Mouse (Mus musculus) kidney, adult 8-10 months (tissue): ENCODE results near the gene 2810459M11Rik.
A peak's percentile ranks its signal among the peaks of the same experiment; 100 is the strongest.
"Not testable (repeated sequence)": the region's sequence is repeated elsewhere in the genome, so short reads cannot be mapped to it uniquely, and the experiment has no call there.

Source experiments
- DNase-seq, 2 experiments: peaks; one replicate each; pipeline ENCODE4 v3.0.0; 2022

2810459M11Rik gene

DNA sequence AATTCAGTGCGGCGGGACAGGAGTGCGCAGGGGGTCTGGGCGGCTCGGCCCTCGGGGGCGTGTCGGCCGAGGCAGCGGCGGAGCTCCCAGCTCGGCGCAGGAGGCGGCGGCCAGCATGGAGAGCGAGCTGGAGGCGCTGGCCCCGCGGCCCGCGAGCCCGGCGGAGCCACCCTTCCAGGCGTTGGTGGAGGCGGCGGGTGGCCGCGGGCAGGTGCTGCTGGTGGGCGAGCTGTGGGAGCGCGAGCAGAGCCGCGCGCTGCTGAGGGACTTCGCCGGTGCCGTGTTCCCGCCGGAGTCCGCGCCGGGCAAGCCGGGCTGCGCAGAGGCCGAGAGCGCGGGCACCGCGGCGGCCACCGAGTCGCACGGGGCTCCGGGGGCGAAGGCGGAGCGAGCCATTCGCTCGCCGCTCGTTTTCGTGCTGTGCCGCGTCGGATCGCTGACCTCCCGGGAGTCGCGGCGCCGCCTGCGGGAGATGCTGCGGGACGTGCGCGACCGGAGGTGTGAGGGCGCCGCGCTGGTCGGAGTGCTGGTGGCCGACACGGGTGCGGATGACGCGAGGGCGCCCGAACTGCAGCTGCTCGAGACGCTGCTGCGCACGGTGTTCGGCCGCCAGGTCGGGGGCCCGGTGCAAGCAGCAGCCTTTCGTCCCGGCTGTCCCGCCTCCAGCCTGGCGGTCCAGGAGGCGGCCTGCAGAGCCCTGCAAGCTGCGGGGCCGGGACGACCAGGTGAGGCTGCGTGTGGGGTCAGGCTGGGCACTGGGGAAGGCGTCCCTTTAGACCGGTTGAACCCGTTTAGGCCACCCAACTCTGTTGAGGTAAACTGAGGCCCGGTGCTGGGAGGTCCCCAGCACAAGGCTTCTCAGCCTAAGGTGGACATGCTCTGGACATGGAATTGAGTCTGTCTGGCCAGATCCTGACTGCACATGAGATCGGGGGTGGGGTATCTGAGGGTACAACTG lies at the start of gene 2810459M11Rik:
2810459M11Rik (plus strand) TSS at position 16 of the 958 bp plus-strand sequence.
- DNase-seq = no peak

- DNase-seq = no peak
Measured at GRCm38 (mm10) chr1:85997221-85997620, 48.4 kb upstream of the 2810459M11Rik start.

DNA sequence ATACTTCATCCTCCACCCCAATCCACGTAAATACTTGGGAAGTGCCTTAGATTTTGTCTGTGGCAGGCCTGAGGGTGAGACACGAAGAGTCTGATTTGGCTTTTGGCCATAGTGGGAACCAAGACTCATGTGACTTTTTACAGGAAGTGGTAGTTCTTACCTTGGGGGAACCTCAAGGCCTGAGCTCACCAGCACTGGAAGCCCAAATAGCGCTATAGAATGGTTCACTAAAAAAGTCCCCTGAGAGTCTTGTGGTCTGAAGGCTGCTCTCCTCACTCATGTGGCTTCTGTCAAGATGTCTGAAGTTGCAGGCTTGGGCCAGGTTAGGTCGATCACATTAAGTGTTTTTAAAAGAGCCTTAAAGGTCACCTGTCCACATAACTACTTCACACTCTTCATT lies 47.7 kb upstream of the 2810459M11Rik start:
- no peak for DNase-seq

DNA sequence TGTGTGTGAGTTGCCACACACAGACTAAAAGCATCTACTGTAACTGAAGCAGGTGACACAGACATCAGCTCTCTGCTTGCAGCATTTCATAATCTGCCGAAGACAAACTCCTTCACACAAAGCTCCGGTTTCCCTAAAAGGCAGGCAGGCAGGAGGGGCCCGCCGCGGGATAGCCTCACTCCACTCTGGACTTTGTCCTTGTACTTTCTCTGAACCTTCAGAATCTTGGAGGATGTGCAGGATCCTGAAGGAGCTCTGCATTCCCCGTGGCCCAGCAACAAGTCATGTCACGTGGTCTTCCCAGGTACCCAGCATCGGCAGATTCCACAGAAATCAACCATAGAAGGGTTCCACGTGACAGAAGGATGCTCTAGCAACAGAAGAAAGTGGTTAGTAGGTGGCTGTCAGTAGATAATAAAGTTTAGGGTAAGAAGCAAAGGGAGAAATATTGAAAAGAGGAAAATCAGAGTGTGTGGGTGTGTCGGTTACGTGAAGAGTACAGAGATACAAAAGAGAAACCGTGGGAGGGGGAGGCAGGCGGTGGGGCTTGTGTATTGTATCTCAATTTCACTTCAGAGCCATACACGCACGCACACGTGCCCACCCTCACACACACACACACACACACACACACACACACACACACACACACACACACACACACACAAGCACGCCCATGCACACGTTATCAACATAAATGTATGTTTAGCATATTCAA lies 45.7 kb upstream of the 2810459M11Rik start:
- DNase-seq = no peak

GRCm38 (mm10) chr1:86005540-86005939 lies 40.1 kb upstream of the 2810459M11Rik start:
- no peak for DNase-seq

GRCm38 (mm10) chr1:86006040-86006439 lies 39.6 kb upstream of the 2810459M11Rik start:
- no peak for DNase-seq

DNA sequence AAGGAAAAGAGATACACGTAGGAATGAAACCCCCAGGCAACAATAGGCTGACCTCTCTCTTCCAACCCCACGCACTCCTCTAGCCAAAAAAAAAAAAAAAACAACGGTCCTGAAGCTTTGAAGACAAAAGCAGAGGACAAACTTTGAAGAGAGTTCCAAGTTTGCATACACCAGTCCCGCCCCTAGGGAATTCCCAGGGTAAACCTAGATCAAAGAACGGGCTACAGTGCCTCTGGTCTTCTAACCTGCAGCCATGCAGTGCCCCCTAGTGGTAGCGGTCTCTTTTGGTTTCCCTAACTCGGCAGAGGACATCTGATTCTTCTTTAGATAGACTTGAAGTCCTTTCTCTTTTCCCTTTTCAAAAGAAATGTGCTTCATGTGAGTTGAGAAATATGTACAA lies 37.9 kb upstream of the 2810459M11Rik start:
- DNase-seq = peak; percentile 64 to 88

DNA sequence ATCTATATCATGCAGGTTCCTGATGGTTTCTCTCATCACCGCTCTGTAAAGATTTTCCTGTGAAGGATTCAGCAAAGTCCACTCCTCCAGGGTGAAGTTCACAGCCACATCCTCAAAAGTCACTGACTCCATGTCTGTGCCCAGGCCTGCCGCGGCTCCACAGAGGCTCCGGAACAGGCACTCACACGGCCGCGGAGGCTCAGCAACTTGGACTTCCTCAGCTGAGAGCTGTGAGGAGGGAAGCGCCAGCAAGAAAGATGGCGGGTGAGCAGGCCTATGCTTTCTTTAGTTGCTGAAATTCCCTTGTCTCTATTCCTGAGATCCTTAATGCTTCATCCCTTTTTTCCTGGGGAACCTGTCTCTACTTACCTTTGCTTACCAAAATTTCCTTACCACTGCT lies 29.9 kb upstream of the 2810459M11Rik start:
- not testable (repeated sequence) for DNase-seq

DNA sequence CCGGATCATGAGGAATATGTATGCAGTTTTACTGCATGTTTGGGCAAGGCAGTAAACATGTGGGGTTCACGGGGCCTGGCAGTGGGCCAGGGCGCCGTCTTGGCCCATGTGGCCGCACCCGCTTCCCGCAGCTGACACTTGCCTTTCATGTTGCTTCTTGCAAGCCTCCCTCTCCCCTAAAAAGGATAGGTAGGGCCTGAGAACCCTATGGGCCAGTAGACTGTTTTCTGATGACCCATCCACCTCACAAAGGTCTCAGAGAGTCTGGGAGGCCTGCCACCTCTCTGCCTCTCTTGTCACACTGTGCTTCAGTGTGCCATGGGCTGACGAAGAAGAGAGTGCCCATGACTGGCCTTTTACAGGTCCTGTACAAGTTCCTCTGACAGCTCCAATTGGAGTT lies 29.1 kb upstream of the 2810459M11Rik start, which contains the start of gene Spata3:
Spata3 (plus strand) TSS at position 301 of the 400 bp plus-strand sequence.
- no peak for DNase-seq

- DNase-seq = peak in 1 of 2 experiments; percentile 19
Measured at GRCm38 (mm10) chr1:86018235-86019055, 27.2 kb upstream of the 2810459M11Rik start.

DNA sequence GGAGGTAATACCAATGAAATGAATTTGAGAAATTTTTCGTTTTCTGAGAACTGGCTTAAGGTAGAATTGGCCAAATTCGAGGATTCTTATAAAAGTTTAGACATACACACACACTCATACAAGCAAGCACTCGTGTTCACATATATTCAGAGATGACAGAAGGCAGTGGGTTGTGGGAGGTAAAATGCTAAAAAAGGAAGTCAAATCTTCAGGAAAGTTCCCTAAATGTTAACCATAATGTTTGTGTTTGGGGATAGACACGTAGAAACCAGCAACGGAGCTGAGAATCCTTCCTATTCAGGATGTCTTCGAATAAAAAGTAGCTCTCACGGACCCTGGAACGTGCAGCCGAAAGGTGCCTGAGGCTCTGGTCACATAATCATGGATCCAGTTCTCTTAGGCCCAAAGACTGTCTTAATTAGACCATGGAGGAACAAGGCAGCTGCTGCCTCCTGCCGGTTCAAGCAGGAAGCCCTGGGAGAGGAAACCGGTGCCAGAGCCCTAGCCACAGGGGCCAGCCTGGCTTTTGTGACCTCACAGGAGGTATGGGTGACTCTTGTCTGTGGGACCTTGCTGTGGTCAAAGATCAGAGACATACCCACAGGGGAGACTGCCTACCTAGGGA lies 24.2 kb upstream of the 2810459M11Rik start:
- no peak for DNase-seq

DNA sequence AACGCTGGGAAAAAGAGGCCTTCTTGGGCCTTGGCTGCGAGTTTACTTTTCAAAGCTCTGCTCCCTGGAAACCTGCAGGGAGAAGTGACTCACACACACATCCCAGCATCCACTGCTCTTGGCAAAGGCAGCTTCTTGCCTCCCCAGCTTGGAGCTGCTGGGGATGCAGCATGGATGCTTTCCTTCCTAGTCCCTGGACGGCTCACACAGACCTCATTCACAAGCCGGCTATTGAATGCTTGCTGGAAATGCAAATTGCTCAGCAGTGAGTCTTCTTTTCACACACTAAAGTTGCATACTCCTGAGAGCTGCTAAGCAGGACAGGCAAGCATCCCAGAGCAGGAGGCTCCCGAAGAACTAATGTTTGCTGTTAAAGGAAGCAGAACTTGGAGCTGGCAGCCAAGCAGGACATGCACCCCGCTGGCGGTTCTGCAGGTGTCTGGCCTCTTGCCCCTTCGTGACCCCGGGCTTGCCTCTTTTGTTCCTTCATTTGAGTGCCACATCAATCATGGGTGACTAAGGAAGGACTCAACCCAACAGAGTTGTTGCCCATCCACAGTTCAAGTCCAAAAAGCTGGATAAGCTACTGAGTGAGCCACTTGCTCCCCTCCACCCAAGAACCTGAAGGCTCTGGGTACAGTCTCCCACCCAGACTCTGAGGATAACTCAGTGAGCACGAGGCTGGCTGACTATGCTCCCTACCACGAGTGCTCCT lies 13.2 kb upstream of the 2810459M11Rik start:
- DNase-seq = no peak

GRCm38 (mm10) chr1:86038191-86038951 lies 7.3 kb upstream of the 2810459M11Rik start:
- no peak for DNase-seq

DNA sequence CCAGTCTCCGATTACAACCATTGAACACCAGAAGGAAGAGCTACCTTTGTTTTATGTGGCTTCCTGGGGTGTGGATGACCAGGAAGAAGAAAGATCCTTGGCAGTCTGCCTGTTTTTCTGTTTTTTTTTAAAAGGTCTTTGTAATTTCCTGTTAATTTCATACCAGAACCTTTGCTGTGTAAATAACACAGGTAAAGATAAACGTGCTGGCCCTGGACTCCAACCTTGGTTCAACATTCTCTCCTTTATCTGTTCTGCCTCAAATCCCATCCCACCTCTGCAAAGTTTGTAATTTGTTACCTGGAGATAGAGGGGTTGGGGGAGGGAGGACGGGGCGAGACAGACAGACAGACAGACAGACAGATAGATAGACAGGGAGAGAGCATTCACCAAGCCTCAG lies 5.5 kb upstream of the 2810459M11Rik start:
- no peak for DNase-seq

GRCm38 (mm10) chr1:86040817-86041216 lies 4.8 kb upstream of the 2810459M11Rik start:
- DNase-seq = no peak

GRCm38 (mm10) chr1:86045056-86045455 lies 607 bp upstream of the 2810459M11Rik start:
- no peak for DNase-seq

DNA sequence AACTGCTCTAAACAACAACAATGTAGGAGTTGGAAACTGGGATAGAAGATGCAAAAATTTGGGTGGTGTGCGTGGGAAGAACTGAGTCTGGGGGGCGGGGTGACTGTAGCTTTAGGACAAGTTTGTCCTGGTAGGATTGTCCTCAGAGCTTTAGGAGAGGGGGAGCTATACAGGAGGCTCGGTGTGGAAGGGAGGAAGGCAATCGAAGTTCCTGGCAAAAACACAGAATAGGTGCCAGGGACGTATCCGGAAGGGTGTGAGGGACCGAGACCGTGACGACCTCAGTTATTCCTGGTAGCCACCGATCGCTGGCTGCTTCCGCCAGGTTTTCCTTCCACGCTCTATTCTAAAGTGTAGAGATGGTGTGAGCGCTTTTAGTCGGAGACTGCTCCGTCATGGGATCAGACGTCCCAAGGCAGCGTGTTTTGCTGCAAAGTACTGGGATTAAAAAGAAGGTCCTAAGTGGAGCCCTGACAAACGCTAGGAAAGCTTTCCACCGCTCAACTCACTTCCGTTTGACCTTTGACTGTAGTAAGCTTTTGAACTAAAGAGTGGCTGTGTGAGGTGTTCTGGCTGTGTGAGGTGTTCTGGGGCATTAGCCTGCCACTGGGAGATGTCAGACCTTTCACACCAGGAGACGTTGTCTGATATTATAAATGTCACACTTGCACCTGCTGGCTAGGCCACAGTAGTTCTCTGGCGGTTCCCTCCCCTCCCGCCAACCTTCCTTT lies 1.3 kb downstream of the 2810459M11Rik start:
- DNase-seq = no peak

GRCm38 (mm10) chr1:86048231-86048630 lies 2.6 kb downstream of the 2810459M11Rik start:
- DNase-seq = no peak

DNA sequence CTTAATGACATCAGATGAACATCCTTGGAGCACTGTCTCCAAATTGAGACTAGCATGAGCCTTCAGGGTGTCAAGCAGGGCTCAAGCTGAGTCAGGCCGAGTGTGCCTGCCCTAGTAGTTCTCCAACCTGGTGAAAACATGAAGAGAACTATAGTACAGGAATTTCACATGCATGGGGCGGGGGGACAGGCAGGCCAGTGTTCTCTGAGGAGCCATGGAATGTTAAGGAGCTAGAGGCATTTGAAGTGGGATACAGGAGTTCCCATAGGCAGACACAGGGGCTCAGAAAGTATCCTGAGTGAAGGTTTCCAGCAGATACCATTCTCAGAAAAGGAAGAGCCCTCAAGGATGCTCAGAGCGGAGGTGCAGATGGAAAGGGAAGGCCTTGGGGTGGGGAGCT lies 3.1 kb downstream of the 2810459M11Rik start:
- DNase-seq = no peak
